Mouse (Mus musculus) common myeloid progenitor, adult 5-6 weeks (primary cell): ENCODE results near the gene Nek9. TPM values are rescaled to one million over a fixed set of nuclear protein-coding genes. Genes with fewer than 3 reads are reported as not detected.
A peak's percentile ranks its signal among the peaks of the same experiment; 100 is the strongest.
"Not testable (repeated sequence)": the region's sequence is repeated elsewhere in the genome, so short reads cannot be mapped to it uniquely, and the experiment has no call there.

Experiments used
- ATAC-seq: replicated peaks from 2 replicates; pipeline ENCODE4 v1.8.0; 2016; ENCODE audit warnings: low read depth, mild to moderate bottlenecking, moderate TSS enrichment, inconsistent platforms; ENCODE audit not compliant: poor library complexity, severe bottlenecking
- total RNA-seq: library from RNA; stranded (forward); fragments of 200-1000, 187-1606 nt; gene quantifications from 2 replicates; pipeline ENCODE4 v1.2.3, GENCODE M21; 2017

Nek9 gene
- total RNA-seq, 1 experiment from 2014 or later: 33.5 TPM

GRCm38 (mm10) chr12:85292906-85293305 is 46.3 kb downstream of the Nek9 start:
- ATAC-seq: no peak

GRCm38 (mm10) chr12:85292288-85292687 is 46.9 kb downstream of the Nek9 start:
- no peak for ATAC-seq

GRCm38 (mm10) chr12:85291541-85291940 is 47.6 kb downstream of the Nek9 start:
- ATAC-seq: no peak

- ATAC-seq: no peak
These were observed 48.5 kb downstream of the Nek9 start for GRCm38 (mm10) chr12:85290633-85291032.

GRCm38 (mm10) chr12:85289157-85290000 is 49.8 kb downstream of the Nek9 start:
- no peak for ATAC-seq

GRCm38 (mm10) chr12:85288486-85289156 is 50.5 kb downstream of the Nek9 start, which contains the start of gene Zc2hc1c:
Gene Zc2hc1c (plus strand): TSS chr12:85288591.
- ATAC-seq: peak; percentile 72

- peak; percentile 22; the same call in 1 of the 2 replicates for ATAC-seq
These were observed 51.2 kb downstream of the Nek9 start, which contains the start of gene Acyp1 for GRCm38 (mm10) chr12:85287809-85288485. Gene Acyp1 (minus strand): TSS chr12:85288438.

- ATAC-seq: peak; percentile 57
These were observed 52.2 kb downstream of the Nek9 start for GRCm38 (mm10) chr12:85286941-85287340.

GRCm38 (mm10) chr12:85284996-85285395 is 54.2 kb downstream of the Nek9 start:
- ATAC-seq: no peak

- no peak for ATAC-seq
These were observed 54.8 kb downstream of the Nek9 start for GRCm38 (mm10) chr12:85284331-85284730.

- ATAC-seq: not testable (repeated sequence)
These were observed 57.4 kb downstream of the Nek9 start for GRCm38 (mm10) chr12:85281756-85282155.

- peak; percentile 40 for ATAC-seq
These were observed 58.1 kb downstream of the Nek9 start for GRCm38 (mm10) chr12:85280845-85281651.

- peak; percentile 89 for ATAC-seq
These were observed 58.9 kb downstream of the Nek9 start for GRCm38 (mm10) chr12:85280105-85280844.

- no peak for ATAC-seq
These were observed 59.6 kb downstream of the Nek9 start for GRCm38 (mm10) chr12:85279396-85280080.

GRCm38 (mm10) chr12:85278919-85279318 is 60.2 kb downstream of the Nek9 start:
- peak; percentile 54; the same call in 1 of the 2 replicates for ATAC-seq

GRCm38 (mm10) chr12:85276273-85276672 is 62.9 kb downstream of the Nek9 start:
- no peak for ATAC-seq

GRCm38 (mm10) chr12:85273508-85273907 is 65.7 kb downstream of the Nek9 start:
- ATAC-seq: no peak

- ATAC-seq: no peak
These were observed 67.3 kb downstream of the Nek9 start for GRCm38 (mm10) chr12:85271843-85272206.
